Mouse (Mus musculus) MEL (cell line): ENCODE measurements at regions not wholly inside any gene's neighbourhood (a gene's known extent, or its start where the extent isn't known, plus 50 kb on each side); places are given as distances from the start of the nearest gene placed in this dataset.

Source experiments
- CTCF ChIP-seq, 3 experiments: IDR thresholded peaks in 2 of 3; conservative IDR thresholded peaks in 1 of 3; 2 replicates each; pipeline ENCODE4 v1.5.1; 2011 to 2012; ENCODE audit warnings: low read length in 3 of 3, low read depth in 2 of 3, mild to moderate bottlenecking in 2 of 3, improper control_type of control experiment in 1 of 3, inconsistent platforms in 1 of 3, mixed read lengths in 1 of 3, moderate library complexity in 1 of 3; ENCODE audit not compliant: control insufficient read depth in 1 of 3, insufficient read depth in 1 of 3, poor library complexity in 1 of 3, severe bottlenecking in 1 of 3
- HCFC1 ChIP-seq: IDR thresholded peaks from 2 replicates; pipeline ENCODE4 v1.6.1; 2012; ENCODE audit warnings: low read depth, mild to moderate bottlenecking, inconsistent platforms, low read length, improper control_type of control experiment, moderate library complexity
- NELFE ChIP-seq: IDR thresholded peaks from 2 replicates; pipeline ENCODE4 v1.6.1; 2011; ENCODE audit warnings: low read depth, low read length, improper control_type of control experiment
- POLR2A ChIP-seq, 2 experiments: IDR thresholded peaks; 2 replicates each; pipeline ENCODE4 v1.6.1; 2011 to 2012; ENCODE audit warnings: low read length in 2 of 2, mild to moderate bottlenecking in 2 of 2, control low read depth in 1 of 2, improper control_type of control experiment in 1 of 2, low read depth in 1 of 2, moderate library complexity in 1 of 2; ENCODE audit not compliant: control insufficient read depth in 1 of 2, insufficient read depth in 1 of 2, poor library complexity in 1 of 2
- SMC3 ChIP-seq: IDR thresholded peaks from 2 replicates; pipeline ENCODE4 v1.6.1; 2011; ENCODE audit warnings: low read depth, low read length, improper control_type of control experiment
- UBTF ChIP-seq: IDR thresholded peaks from 2 replicates; pipeline ENCODE4 v1.6.1; 2012; ENCODE audit warnings: low read depth, mild to moderate bottlenecking, inconsistent platforms, low read length, improper control_type of control experiment, moderate library complexity, borderline replicate concordance; ENCODE audit not compliant: insufficient read depth
- USF1 ChIP-seq: IDR thresholded peaks from 2 replicates; pipeline ENCODE4 v1.6.1; 2014; ENCODE audit warnings: low read depth, mild to moderate bottlenecking, inconsistent platforms, low read length, improper control_type of control experiment, moderate library complexity
- ZC3H11A ChIP-seq: IDR thresholded peaks from 2 replicates; pipeline ENCODE4 v1.6.1; 2012; ENCODE audit warnings: low read depth, mild to moderate bottlenecking, inconsistent platforms, low read length, improper control_type of control experiment

GRCm38 (mm10) chr10:21220795-21221194, 60.0 kb upstream of the Myb start:
- TF ChIP-seq ZC3H11A (no peak), USF1 (no peak), NELFE (no peak), POLR2A (IDR thresholded peaks at IDR 0.05; ENCODE audit: control insufficient read depth in 1 of 2, insufficient read depth in 1 of 2, low read depth in 1 of 2, low read length in 2 of 2, poor library complexity in 1 of 2) (no peak), CTCF (IDR thresholded peaks at IDR 0.05 in 2 of 3, conservative IDR thresholded peaks at IDR 0.05 in 1 of 3; ENCODE audit: control insufficient read depth in 1 of 3, insufficient read depth in 1 of 3, low read depth in 2 of 3, low read length in 3 of 3, poor library complexity in 1 of 3, severe bottlenecking in 1 of 3) (no peak), SMC3 (no peak), UBTF (no peak), HCFC1 (peak; percentile 16; the same call in 1 of the 2 replicates)
